Mouse (Mus musculus) regulatory T cell (primary cell): ENCODE data around the gene Gfm1.

Experiments
- in situ Hi-C: fragments of 300-600 bp; cut with MboI, MseI; formaldehyde crosslinking; loops from one replicate; pipeline ENCODE4 v1.15.1; 2025; ENCODE audit warnings: high pct_unique_total_duplicates

Gfm1 gene

GRCm38 (mm10) chr3:67429999-67430380, at the start of gene Gfm1:
Gfm1 (plus strand) TSS chr3:67430096.
- in situ Hi-C loops = loop anchor here (5.0 to 10.0 kb wide), 4 partner anchors 58 to 1495 kb away; partner anchors contain the start of gene Mlf1

GRCm38 (mm10) chr3:67429338-67429998, 428 bp upstream of the Gfm1 start:
- in situ Hi-C loops = loop anchor here (5.0 kb wide), 1 partner anchor 57 kb away; the partner anchor contains the start of gene Mlf1

GRCm38 (mm10) chr3:67434011-67434410, 4.1 kb downstream of the Gfm1 start:
- in situ Hi-C loops = loop anchor here (5.0 to 10.0 kb wide), 3 partner anchors 79 to 1499 kb away; no protein-coding TSS in a partner anchor

DNA sequence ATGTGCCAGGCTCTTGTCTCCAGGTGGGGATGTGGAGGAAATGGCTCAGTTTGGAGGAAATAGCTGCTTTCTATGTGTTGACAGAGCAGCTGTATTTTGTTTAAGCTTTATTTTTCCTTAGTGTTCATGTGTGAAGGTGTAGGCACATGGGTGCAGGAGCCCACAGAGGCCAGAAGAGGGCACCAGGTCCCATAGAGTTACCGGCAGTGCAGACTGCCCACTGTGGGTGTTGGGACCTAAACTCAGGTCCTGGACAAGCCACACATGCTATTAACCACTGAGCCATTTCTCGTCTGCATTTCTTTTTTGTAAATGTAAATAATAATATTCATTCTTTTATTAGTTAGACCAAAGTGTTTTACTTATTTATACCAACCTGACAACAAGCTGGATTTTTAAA, 17.2 kb downstream of the Gfm1 start:
- in situ Hi-C loops = no loop called here

DNA sequence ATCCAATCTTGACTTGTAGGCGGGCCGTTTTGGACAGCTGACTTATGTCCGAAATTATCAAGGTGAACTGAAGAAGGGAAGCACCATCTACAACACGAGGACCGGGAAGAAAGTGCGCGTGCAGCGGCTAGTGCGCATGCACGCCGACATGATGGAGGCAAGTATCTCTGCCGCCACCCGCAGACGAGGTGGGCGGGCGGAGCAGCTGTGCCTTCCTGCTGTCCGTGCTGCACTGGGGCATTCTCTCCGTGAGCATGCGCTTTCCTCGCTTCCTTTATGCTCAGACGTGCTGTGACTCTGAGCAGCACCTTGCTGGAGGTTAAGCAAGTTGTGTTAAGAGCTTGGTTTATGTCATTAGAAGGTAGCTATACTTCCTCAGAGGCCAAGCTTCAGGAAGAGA, 19.8 kb downstream of the Gfm1 start:
- in situ Hi-C loops = no loop called here

DNA sequence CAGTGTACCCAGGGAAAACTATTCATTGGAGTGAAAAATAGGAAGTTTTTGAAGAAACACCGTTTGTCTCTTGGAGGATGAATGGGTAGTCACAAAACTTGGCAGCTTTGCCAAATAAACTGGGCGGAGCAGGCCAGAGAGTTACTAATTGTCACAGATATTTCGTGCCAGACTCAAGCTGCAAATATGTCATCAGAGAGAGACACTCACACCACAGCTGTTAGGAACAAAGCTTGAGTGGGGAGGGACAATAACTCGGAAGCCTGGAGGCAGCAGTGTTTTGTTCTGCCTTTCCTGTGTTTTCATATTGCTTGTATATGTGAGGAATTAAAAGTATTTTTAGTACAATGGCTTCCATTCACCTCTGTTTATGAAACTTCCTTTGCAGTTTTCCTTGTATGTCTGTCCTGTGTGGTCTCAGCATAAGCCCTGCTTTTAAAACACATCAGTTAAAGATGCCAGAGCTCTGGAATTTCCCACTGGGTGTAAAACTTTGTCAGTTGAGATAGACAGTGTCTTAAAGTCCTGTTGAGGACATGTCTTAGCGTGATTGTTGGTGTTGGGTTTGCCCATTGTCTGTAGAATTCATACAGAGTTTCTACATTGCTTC, 20.8 kb downstream of the Gfm1 start:
- in situ Hi-C loops = no loop called here

GRCm38 (mm10) chr3:67459881-67460280, 30.0 kb downstream of the Gfm1 start:
- in situ Hi-C loops = no loop called here

DNA sequence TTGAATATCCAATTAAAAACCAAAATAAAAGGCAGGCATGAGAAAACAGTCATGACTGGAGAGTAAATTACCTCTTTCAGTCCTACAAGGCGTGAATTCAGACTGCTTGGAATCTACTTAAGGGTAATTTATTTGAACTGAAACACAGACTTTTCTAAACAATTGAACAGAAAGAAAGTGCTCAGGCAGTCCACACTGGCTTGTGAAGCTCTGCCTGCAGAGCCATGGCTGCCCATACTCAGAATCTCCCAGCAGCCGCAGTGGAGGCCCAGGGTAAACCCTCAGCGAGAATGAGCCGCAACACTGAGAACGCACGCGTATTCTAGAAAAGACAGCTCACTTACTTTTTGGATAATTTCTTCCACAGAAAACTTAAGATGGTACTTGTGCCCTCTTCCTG, 32.1 kb downstream of the Gfm1 start:
- in situ Hi-C loops = no loop called here

GRCm38 (mm10) chr3:67462578-67462977, 32.7 kb downstream of the Gfm1 start:
- in situ Hi-C loops = no loop called here

- in situ Hi-C loops = no loop called here
These were observed 33.1 kb downstream of the Gfm1 start for GRCm38 (mm10) chr3:67463001-67463400.

DNA sequence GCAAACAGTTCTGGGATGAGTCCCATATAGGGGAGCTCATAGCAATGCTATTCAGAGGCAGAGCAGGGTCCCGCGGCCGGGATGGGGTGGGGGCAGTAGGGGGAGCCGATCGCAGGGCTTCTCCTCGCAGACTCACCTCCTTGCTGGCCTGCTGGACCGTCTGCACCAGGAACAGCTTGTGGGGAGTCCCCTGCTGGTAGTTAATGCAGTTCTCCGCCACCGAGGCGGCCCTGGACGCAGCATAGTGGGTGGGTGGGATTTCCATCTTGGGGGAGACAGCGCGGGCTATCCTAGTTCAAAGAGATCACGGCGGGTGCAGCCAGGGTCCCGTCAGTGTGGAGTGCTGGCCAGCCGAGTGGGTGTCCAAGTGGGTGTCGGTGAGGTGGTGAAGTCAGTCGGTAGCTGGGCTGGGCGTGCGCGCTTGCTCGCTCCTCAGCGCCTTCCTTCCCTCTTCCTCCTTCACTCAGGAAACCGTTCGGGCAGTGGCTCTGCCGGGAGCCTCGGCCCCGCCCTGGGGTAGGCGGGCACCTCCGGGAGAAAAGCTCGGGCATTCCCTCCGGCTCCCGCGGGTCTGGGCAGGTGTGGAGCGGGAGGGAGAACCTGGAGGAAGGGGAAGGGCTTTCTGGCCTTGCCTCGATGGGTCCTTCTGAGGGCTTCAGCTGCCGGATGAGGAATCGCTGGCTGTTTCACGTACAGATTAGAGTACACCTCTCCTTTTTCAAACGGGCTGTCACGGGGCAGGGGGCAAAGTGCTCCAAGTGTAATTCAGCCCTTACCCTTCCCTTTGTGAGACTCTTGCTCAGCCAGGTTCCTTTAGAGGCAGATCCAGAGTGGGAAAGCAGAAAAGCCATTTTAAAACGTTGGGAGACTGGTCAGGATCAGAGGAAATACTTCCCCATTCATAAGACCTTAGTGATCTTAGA, 33.8 kb downstream of the Gfm1 start, which contains the start of gene Lxn:
Lxn (minus strand) TSS at position 477 of the 923 bp plus-strand sequence.
- in situ Hi-C loops = no loop called here

DNA sequence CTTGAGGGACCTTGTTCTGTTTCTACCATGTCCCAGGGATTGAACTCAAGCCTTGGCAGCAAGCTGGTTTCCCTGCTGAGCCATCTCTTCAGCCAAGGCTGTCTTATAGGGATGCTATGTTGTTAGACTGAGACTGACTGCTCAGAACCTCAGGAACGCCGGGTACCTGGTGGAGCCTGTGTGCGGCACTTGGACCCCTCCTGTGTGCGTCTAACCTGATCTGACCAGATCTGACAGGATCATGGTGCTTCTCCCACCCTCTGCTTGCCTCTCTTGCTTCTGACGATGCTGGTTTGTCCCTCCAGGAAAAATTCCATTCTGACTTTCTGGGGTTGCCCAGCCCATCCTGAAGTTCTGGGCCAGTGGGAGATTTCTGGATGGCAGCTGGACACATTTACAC, 36.7 kb downstream of the Gfm1 start:
- in situ Hi-C loops = no loop called here

- in situ Hi-C loops = no loop called here
These were observed 37.4 kb downstream of the Gfm1 start for GRCm38 (mm10) chr3:67467281-67467680.

- in situ Hi-C loops = no loop called here
These were observed 41.7 kb downstream of the Gfm1 start for GRCm38 (mm10) chr3:67471408-67472127.

GRCm38 (mm10) chr3:67473438-67473837, 43.5 kb downstream of the Gfm1 start:
- in situ Hi-C loops = no loop called here

DNA sequence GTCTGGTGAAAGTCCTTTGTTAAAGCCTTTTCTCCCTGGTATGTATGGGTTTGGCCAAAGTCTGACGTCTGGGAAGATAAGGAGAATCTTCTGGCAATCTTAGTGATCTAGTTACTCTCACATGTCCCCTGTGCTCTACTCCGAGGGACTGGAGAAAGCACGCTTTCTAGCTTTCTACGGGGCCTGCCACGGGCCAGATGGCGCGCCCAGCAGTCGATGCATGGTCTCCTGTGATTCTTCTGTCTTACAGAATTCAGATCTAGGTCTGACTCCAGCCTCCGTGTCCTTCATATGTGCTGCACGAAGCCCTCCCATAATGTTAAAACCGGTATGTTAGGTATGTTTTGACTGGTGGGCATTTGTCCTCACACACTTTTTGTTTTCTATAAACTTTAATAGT, 49.9 kb downstream of the Gfm1 start:
- in situ Hi-C loops = no loop called here

GRCm38 (mm10) chr3:67482400-67482799, 52.5 kb downstream of the Gfm1 start:
- in situ Hi-C loops = no loop called here

DNA sequence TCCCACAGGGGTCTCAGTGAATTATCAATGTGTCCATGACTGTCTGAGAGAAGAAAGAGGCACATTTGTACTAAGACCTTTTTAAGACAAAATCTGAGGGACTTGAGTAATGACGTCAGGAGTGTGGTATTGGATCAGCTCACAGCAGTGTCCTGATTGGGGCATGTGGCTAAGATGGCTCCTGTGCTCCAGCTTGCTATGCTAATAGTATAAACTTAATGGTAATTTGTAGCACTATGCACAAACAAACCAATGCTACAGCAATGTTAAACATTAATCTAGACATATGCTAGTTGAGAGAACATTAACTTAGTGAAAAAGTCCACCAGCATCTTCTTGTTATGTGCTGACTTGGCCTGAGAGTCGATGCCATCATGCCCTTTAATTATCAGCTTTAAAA, 55.3 kb downstream of the Gfm1 start:
- in situ Hi-C loops = no loop called here

GRCm38 (mm10) chr3:67490156-67490555, 60.3 kb downstream of the Gfm1 start:
- in situ Hi-C loops = no loop called here

- in situ Hi-C loops = no loop called here
These were observed 62.4 kb downstream of the Gfm1 start for GRCm38 (mm10) chr3:67492086-67492869.

DNA sequence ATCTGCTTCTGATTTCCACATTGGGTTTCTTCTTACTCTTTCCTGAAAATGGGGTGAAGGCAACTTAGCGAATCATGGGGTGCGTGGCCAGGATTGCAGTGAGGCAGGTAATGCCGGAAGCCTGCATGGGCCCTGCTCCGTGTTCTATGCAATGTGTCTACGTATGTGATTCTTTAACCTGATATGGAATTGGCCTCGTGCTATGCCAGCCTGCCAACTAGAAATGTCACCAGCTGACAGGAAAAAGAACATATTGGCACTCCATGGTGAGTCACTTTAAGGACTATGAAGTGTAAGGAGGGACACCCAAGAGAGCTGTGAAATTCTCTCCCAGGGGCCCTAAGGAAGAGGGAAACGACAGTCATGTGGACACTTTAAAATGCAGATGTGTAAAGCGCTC, 63.2 kb downstream of the Gfm1 start:
- in situ Hi-C loops = no loop called here
